Mouse (Mus musculus) skeletal muscle tissue, adult 2 months (tissue): Measurements from ENCODE around the gene Pigh.

Experiments used
- DNase-seq: peaks from one replicate; pipeline ENCODE4 v3.0.0-alpha.2; 2012; ENCODE audit warnings: low read depth, low spot score

Pigh gene

DNA sequence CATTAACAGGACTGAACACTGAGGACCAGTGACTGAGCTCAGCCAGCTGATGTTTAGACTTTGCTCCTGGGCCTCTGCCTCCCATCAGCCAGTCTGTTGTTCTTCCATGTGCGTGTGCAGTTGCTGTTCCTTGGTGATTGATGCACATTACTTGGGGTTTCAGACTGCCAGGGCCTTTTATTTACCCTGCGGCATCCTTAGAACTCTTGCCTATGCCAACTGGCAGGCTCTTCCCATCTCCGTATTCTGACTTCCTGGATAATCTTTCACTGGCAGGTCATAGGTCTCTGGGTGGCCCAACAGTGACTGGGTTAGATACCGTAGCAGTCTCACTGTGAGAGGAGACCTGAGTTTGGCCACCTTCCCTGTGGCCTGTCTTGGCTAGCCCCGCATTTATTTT is 21.9 kb downstream of the Pigh start:
- DNase-seq, result peak; percentile 30

DNA sequence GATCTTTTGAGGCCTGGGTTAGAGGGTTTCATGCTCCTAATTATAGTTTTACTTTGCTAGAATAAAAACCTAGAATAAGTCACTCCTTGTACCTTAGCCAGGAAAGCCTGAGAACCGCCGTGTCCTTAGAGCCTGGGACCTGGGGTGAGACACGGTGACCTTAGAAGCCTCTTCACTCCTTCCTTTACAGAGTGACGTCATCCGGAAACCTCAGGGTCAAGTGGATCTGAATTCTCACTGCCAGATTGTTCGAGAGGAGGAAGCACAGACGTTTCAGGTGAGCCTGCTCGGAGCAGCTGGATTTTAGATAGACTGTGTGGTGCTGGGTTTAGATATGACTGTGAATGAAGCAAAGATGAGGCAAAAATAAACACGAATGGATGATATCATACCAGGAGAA is 23.0 kb downstream of the Pigh start:
- DNase-seq, result no peak

DNA sequence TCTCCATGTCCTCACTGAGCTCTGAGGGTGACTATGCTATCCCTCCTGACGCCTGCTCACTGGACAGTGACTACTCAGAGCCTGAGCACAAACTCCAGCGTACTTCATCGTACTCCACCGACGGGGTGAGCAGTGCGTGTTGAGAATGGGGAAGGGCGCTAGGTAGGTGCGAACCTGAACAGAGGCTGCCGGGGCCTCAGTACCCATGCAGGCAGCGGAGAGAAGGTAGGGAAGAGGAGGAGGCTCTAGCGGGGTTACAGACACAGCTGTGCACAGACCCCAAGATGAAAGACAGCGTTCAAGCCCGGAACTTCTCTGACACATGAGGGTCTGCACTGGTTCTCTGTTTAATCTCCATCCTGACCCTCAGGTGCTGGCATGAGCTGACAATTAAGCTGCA is 25.0 kb downstream of the Pigh start:
- DNase-seq, result no peak

DNA sequence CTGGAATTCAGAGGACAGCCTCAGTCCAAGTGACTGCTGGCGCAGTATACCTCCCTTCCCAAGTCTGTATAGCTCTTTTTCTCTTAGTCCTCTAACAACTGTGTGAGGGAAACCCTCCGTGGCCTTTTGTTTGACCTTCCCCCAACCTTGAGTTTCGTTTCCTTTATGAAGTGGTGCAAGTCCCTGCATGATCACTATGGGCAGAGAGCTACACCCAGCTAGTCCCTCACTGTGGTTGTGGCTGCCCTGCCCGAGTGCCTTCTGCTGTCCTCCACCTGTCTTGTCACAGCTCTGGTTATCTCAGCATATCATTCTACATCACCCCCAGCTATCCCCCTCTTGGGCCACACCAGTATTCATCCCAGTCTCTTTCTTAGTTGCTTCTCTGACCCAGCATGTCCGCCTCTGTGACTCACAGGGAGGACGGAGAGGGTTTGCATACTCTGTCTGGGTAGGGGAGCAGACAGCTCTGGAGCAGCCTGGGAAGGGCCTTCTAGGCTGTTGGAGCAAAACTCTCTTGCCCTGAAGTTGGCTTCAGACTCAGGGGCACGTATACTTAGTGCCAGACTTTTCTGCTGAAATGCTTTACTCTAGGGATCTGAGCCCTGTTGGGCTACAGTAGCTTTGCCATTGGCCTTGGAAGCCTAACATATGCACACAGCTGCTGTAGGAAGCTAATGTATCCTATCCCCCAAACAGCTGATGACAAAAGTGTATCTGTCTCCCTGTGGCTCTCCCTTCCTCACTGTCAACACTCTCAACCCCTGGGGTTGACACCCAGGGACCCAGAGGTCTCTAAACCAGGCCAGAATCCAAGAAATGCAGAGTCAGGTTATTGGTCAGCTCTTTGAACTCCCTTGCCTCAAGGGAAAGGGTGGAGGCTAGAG is 28.4 kb downstream of the Pigh start:
- DNase-seq, result no peak

DNA sequence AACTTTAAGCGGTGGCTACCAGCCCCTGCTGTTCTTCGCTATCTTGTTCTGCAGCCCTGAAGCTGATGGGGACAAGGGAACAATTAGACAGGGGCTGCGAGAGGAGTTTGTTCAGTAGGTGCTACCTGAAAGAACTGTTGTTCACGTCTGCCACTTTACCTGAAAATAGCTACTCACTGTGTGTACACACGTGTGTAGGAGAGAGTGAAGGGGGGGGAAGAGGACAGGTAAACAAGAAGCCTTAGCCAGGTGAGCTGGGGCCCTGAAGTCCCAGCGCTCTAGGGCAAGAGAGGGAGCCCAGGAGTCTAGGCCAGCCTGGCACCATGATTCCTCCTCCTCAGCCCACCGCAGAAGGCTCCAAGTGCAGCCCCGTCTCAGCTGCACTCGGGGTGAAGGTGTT is 29.3 kb downstream of the Pigh start:
- DNase-seq, result no peak

DNA sequence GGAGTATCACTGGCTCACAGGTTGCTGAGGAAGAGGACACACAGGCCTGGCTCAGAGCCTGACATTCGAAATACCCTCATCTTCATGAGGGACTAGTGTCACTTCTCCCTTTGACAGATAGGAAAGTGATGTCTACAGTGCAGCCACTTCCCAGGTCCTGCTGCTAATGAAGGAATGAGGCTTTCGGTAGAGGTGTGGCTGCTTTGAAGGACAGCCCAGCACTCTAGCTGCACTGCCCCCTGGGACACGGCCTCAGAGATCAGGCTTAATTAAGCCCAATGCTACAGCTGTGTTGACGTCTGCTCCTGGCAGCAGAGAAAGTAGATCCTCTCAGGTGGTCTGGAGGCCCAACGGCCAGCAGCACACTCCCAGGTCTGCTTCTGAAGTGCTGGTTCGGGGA is 29.9 kb downstream of the Pigh start:
- no peak for DNase-seq

DNA sequence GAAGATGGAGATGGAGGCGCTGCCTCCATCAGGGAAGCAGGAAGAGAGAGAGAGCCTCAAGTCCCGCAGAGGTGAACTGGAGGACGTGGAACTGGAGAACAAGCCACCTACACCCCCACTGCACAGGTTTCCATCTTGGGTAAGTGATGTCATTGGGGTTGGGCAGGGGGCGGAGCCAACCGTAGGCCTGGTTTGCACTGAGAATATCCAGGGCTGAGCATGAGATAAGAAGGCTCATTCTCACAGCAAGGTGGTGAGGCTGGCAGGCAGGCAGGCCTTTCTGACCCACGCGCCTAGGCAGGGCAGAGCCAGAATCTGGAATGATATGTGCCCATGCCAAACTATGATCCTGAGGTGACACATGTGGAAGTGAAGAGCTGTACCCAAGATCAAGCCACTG is 34.2 kb downstream of the Pigh start:
- DNase-seq, result no peak

DNA sequence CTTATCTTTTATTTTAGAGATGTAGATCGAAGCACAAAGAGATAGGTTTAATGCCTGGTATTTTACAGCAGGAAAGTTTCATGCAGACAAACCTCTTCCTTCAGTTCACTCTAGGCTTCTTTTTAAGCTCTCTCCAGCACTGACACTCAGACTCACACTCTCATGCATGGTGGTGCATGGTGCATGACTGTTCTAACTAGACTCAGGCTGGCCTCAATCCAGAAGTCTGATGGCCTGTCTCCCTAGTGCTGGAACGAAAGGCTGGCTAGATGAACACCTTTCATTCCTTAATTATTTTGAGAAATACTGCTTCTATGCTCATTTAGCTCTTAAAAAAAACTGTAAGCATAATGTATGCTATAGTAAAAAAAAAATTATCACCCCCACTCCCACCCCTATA is 37.4 kb downstream of the Pigh start:
- DNase-seq, result no peak

DNA sequence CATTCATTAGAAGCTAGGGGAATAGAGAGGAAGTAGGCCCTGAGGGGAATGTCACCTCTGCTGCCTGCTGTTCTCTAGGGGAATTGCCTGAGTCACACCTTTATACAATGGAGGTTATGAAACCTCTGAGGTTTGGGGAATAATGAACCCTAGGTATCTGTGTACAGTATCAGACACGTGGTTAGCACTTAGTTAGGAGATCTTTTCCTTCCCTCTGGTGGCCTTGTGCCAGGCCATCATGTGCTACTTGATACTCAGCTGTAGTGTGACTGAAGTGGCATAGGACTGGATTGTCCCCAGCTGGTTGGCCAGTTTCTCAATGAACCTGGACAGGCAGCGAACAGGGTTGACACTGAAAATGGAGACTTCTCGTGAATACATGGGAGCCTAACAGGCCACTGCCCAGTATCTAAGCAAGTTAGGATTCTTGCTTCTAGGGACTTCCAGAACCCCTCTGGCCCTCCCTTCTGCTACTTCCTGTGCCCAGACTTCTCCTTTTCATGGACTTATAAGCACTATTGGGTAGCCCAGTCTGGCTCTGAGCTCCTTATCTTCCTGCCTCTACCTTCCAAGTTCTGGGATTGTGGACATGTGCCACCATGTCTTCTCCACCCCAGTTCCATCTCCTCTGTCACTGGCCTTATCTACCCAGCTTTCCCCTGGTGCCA is 38.8 kb downstream of the Pigh start:
- no peak for DNase-seq

DNA sequence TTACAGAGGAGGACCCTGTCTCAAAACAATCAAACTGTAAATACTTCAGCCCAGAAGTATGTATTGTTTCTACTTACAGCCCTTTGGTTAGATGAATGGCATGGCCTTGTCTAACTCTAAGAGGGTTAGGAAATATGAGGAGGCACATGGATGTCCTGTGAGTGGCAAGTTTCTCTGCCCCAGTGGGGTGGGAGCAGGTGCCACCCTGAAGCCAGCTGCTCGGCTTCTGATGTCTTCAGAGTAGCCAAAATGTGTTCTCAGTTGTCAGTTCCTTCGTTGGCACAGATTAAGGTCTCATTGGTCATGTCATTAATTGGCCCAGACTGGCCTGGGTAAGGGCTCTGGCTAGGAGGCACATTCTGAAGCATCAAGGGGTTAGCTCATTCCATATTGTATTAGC is 39.6 kb downstream of the Pigh start:
- peak; percentile 66 for DNase-seq

DNA sequence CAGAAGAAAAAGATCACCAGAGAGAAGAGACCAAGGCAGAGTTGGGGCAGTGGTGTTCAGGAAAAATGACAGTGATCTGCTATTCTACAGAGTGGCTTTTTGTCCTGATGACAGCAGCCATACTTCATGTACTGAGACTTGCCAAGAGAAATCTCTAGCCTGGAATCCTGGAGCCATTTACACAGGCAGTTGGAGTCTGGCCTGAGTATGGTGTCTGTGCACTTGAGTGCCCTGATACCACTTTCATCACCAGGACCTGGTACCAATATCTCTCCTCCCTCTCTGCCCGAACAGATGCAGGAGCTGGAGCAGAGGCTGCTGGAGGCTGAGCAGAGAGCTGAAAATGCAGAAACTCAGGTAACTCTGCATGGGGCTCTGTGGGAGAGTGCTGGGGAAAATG is 40.6 kb downstream of the Pigh start:
- DNase-seq, result no peak

DNA sequence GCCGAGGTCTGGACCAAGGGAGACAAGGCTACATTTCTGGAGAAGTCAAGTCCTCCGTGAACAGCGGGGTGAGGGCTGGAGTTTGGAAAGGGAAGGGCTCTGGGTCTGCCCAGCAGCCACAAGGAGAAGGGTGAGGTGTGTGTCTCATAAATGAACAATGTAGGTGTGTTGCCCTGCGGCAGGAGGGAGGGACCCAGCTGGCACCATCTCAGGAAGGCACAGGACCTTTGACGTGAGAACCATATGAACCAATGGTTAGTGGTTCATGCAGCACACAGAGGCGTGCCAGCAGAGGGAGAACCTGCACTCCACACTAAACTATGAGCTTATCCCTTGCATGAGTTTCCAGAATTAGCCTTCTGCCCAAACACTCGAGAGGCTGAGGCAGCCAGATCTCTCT is 42.2 kb downstream of the Pigh start:
- DNase-seq, result no peak

DNA sequence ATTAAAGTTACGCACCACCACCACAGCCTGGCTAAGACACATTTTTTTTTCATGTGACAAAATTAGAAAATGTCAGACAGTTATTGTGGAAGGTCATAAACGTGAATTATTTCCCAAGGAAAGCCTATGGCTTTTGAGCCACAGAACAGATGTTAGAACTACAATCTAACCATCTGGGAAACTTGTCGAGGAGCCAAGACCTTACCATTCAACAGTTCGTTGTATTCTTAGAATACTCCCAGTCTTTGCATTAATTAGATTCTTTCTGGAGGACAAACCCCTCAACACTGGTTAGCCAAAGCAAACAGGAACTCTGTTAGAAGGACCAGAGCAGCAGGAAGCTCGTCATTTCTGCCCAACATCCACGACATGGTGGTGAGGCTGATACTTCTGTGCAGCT is 43.3 kb downstream of the Pigh start:
- DNase-seq, result no peak

DNA sequence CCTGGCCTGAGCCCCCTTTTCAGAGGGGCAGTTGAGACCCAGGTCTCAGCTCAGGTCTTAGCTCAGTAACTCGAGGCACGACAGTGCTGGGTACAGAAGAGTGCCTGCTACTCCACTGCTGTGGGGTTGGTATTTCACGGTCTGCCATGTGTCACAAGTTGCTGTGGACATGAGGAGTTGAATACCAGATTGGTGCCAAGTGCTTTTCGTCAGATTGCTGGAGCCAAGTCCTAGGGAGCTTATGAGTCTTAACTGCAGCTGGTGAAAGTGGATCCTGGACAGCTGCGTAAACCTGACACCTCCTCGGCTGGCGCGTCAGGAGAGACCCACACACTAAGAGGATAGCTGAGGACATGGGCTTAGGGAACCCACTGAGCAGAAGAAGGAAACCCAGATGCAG is 44.8 kb downstream of the Pigh start:
- peak; percentile 95 for DNase-seq

DNA sequence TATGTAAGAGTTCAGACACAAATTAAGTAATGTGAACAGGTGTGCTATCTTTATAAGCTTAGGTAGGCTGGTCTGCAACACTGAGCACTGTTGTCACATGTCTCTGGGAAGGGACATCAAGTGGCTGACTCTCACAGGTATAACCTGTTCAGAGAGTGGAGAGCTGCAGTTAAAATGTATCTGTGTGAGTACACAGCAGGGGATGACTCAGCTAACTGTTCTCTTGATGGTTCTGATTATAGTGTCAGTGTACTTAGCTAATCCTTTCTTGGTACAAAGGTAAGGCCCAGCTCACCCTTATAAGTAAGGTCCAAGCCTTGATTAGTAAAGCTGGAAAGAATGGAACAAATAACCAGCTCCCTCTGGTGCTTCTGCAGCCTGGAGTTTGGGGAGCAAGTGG is 48.0 kb downstream of the Pigh start:
- no peak for DNase-seq

DNA sequence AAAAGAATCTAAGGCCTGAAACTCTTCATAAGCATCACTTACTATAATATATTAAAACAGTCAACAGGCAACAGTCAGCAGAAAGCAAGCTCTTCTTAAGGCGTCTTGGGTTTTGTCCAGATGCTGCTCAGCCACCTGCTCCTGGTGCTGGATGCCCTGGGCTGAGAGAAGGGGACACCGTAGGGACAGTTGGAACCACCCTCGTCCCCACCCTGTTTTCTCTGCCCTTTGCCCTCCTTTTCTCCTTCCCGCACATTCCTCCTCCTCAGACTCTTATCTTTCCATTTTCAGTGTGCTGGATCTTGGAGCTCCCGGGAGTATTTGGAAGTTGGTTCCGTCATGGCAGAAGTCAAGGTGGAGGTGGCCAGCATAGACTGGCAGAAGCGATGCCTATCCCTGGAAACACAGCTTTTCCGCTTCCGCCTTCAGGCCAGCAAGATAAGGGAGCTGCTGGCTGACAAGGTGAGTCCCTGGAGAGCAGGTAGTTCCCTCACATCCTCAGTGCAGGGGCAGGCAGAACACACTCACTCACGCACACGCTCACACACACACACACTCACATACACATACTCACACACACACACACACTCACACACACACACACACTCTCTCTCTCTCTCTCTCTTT is 49.1 kb downstream of the Pigh start:
- DNase-seq, result no peak

DNA sequence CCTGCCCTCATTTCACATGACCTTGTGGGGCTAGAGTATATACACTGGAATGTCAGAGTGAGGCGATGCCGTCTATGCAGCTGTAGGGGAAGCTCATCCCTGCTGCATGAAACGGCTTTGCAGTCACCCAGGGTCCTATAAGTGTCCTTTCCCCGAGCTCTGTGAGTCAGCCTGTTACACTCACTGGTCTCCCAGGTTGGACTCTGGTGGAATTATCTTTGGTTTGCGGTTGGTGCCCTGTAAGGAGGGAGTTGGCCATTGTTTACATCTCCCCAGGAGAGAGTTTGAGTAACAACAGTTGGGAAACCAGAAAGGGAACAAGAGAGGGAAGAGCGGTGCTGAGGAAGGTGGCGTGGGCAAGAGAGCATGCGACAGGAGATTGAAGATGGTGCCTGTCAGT is 49.7 kb downstream of the Pigh start:
- no peak for DNase-seq

DNA sequence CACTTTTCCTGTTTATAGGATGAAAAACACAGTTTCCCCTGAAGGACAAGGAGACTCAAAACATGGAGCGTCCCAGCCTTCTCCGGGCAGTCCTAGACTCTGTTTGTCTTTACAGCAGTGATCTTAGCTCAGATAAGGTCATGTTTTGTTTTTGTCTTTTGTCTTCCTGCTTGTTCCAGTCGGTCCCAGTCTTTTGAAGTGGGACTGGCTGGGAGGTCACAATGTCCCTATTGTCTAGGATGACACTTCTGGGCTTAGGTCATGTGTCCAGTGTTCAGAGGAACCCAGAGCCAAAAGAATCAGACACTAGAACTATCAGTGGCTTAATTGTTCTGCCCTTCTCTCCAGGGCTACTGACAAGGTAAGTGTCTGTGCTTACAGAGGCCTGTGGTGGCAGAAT is 54.1 kb downstream of the Pigh start:
- DNase-seq, result no peak

DNA sequence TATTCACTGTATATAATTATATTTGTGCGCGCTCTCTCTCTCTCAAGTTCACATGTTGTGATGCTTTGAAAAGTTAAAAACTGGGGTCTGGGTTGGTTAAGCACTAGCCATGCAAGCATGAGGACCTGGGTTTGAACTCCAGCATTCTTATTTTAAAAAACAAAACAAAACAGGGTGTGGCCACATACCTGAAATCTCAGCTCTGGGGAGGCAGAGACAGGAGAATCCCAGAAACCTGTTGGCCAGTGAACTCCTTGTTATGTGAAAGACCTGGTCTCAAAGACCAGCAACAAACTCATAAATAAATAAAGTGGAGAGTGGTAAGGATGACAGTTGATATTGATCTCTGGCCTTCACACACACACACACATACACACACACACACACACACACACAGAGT is 55.1 kb downstream of the Pigh start:
- no peak for DNase-seq
